Mouse (Mus musculus) heart, embryonic 11.5 days (tissue): ENCODE data around the gene Anapc15. TPM values are rescaled to one million over a fixed set of nuclear protein-coding genes. Genes with fewer than 3 reads are reported as not detected.
A peak's percentile ranks its signal among the peaks of the same experiment; 100 is the strongest.
"Not testable (repeated sequence)": the region's sequence is repeated elsewhere in the genome, so short reads cannot be mapped to it uniquely, and the experiment has no call there.

Experiments used
- ATAC-seq: fragments of 200-750 bp; cut with Nextera tagmentation; replicated peaks from 2 replicates; pipeline ENCODE4 v1.8.0; 2017; ENCODE audit warnings: moderate library complexity; ENCODE audit not compliant: insufficient number of reproducible peaks, low FRiP score, low TSS enrichment
- H3K27ac ChIP-seq: fragments of 300-500 bp; sonication (generic); 2 replicates; pipeline ENCODE4 v1.5.1; 2014; ENCODE audit warnings: mild to moderate bottlenecking, low read depth, low read length
- H3K27me3 ChIP-seq: fragments of 300-500 bp; sonication (generic); 2 replicates; pipeline ENCODE4 v1.6.1; 2014; ENCODE audit warnings: mild to moderate bottlenecking, low read length, mixed read lengths; ENCODE audit not compliant: control insufficient read depth, insufficient read depth
- H3K36me3 ChIP-seq: fragments of 300-500 bp; sonication (generic); 2 replicates; pipeline ENCODE4 v1.6.1; 2014; ENCODE audit warnings: mild to moderate bottlenecking, low read length, moderate library complexity, mixed read lengths; ENCODE audit not compliant: control insufficient read depth, insufficient read depth
- H3K4me1 ChIP-seq: fragments of 300-500 bp; sonication (generic); 2 replicates; pipeline ENCODE4 v1.6.1; 2014; ENCODE audit warnings: low read length; ENCODE audit not compliant: control insufficient read depth, insufficient read depth
- H3K4me2 ChIP-seq: fragments of 300-500 bp; sonication (generic); 2 replicates; pipeline ENCODE4 v1.6.1; 2014; ENCODE audit warnings: mild to moderate bottlenecking, moderate library complexity
- H3K4me3 ChIP-seq: fragments of 300-500 bp; sonication (generic); 2 replicates; pipeline ENCODE4 v1.5.1; 2014; ENCODE audit warnings: low read depth, low read length
- H3K9ac ChIP-seq: fragments of 300-500 bp; sonication (generic); 2 replicates; pipeline ENCODE4 v1.6.1; 2014; ENCODE audit warnings: mild to moderate bottlenecking, low read depth, low read length, moderate library complexity
- H3K9me3 ChIP-seq: fragments of 300-500 bp; sonication (generic); replicated peaks from 2 replicates; pipeline ENCODE4 v1.6.1; 2016; ENCODE audit warnings: low read length; ENCODE audit not compliant: control insufficient read depth
- WGBS: fragments of 180-500 bp; shearing (Covaris S2); extraction: QIAGEN DNeasy Blood & Tissue Kit; methylation state at CpG from one replicate; pipeline ENCODE4 v1.1.7; 2014; ENCODE audit not compliant: insufficient replicate concordance; 5-methylcytosine and 5-hydroxymethylcytosine counted together
- polyA plus RNA-seq: library from polyadenylated mRNA; unstranded; fragments of >200 nt; fragmentation: Nextera tagmentation; extraction: Ambion mirVana; gene quantifications from 2 replicates; pipeline ENCODE4 v1.2.1, GENCODE M21; 2014

The Anapc15 gene
- polyA plus RNA-seq, 1 experiment from 2014 or later: 73.3 TPM

- not testable (repeated sequence) for H3K9me3 ChIP-seq, H3K36me3 ChIP-seq, H3K4me1 ChIP-seq, H3K4me2 ChIP-seq, H3K27me3 ChIP-seq, H3K27ac ChIP-seq, H3K4me3 ChIP-seq, H3K9ac ChIP-seq, ATAC-seq
Observed at GRCm38 (mm10) chr7:101925892-101926291, 62.4 kb downstream of the Anapc15 start.

GRCm38 (mm10) chr7:101928093-101928492 is 64.6 kb downstream of the Anapc15 start:
- 75% methylated on average over 3 of the region's 3 CpGs for WGBS
- ATAC-seq: no peak
- Histone ChIP-seq H3K27ac (no peak overlapping the region), H3K4me2 (no peak overlapping the region), H3K27me3 (no peaks in the 10 kb centered on the region), H3K9ac (no peak overlapping the region), H3K4me3 (no peak overlapping the region), H3K36me3 (no peaks in the 10 kb centered on the region), H3K9me3 (no peaks in the 10 kb centered on the region), H3K4me1 (no peaks in the 10 kb centered on the region; the same call in 1 of the 2 replicates)

GRCm38 (mm10) chr7:101932551-101932950 is 69.0 kb downstream of the Anapc15 start:
- no peaks in the 10 kb centered on the region for H3K27me3 ChIP-seq
- H3K27ac ChIP-seq: no peak overlapping the region
- H3K9me3 ChIP-seq: no peaks in the 10 kb centered on the region
- no peaks in the 10 kb centered on the region for H3K36me3 ChIP-seq
- no peak overlapping the region for H3K9ac ChIP-seq
- WGBS: 88% methylated on average over 1 of the region's 1 CpGs
- H3K4me3 ChIP-seq: peak overlapping the region; percentile 8; the same call in 1 of the 2 replicates
- H3K4me1 ChIP-seq: peaks cover 4% of the 10 kb centered on the region; the same call in 1 of the 2 replicates
- ATAC-seq: no peak
- H3K4me2 ChIP-seq: peak overlapping the region; percentile 68

GRCm38 (mm10) chr7:101933300-101933699 is 69.8 kb downstream of the Anapc15 start:
- no peak for ATAC-seq
- H3K4me3 ChIP-seq: peak overlapping the region; percentile 92
- no peaks in the 10 kb centered on the region for H3K9me3 ChIP-seq
- WGBS: 6% methylated on average over 15 of the region's 15 CpGs
- peak overlapping the region; percentile 68 for H3K4me2 ChIP-seq
- H3K36me3 ChIP-seq: no peaks in the 10 kb centered on the region
- peak overlapping the region; percentile 91 for H3K9ac ChIP-seq
- H3K27ac ChIP-seq: peak overlapping the region; percentile 70
- H3K27me3 ChIP-seq: no peaks in the 10 kb centered on the region
- peaks cover 4% of the 10 kb centered on the region; the same call in 1 of the 2 replicates for H3K4me1 ChIP-seq

- H3K4me1 ChIP-seq: peaks cover 4% of the 10 kb centered on the region; the same call in 1 of the 2 replicates
- H3K4me3 ChIP-seq: peak within 1 kb of the TSS; percentile 92
- no peaks in the 10 kb centered on the region for H3K27me3 ChIP-seq
- peak within 1 kb of the TSS; percentile 76 for H3K27ac ChIP-seq
- ATAC-seq: peak; percentile 95
- peaks cover 2% of the 10 kb centered on the region; the same call in 1 of the 2 replicates for H3K36me3 ChIP-seq
- WGBS: under 1% methylated on average over 40 of the region's 40 CpGs
- peak within 1 kb of the TSS; percentile 91 for H3K9ac ChIP-seq
- H3K4me2 ChIP-seq: peak within 1 kb of the TSS; percentile 68
- H3K9me3 ChIP-seq: no peaks in the 10 kb centered on the region
Observed at GRCm38 (mm10) chr7:101933751-101934240, 70.3 kb downstream of the Anapc15 start, which contains the start of the genes Lrrc51 and Numa1. Gene Lrrc51 (minus strand): TSS chr7:101933895. Gene Numa1 (plus strand): TSS chr7:101934111.

- H3K9me3 ChIP-seq: no peaks in the 10 kb centered on the region
- H3K4me2 ChIP-seq: peak overlapping the region; percentile 14; the same call in 1 of the 2 replicates
- H3K27ac ChIP-seq: no peak overlapping the region
- H3K9ac ChIP-seq: no peak overlapping the region
- peaks cover 2% of the 10 kb centered on the region; the same call in 1 of the 2 replicates for H3K36me3 ChIP-seq
- peaks cover 4% of the 10 kb centered on the region; the same call in 1 of the 2 replicates for H3K4me1 ChIP-seq
- no peaks in the 10 kb centered on the region for H3K27me3 ChIP-seq
- H3K4me3 ChIP-seq: no peak overlapping the region
- 90% methylated on average over 4 of the region's 4 CpGs for WGBS
- ATAC-seq: no peak
Observed at GRCm38 (mm10) chr7:101935957-101936356, 72.4 kb downstream of the Anapc15 start.

GRCm38 (mm10) chr7:101936996-101937395 is 73.5 kb downstream of the Anapc15 start:
- Histone ChIP-seq H3K4me3 (no peak overlapping the region), H3K9me3 (no peaks in the 10 kb centered on the region), H3K9ac (no peak overlapping the region), H3K4me2 (no peak overlapping the region), H3K27ac (no peak overlapping the region), H3K27me3 (no peaks in the 10 kb centered on the region), H3K36me3 (peaks cover 2% of the 10 kb centered on the region; the same call in 1 of the 2 replicates), H3K4me1 (peaks cover 4% of the 10 kb centered on the region; the same call in 1 of the 2 replicates)
- 94% methylated on average over 4 of the region's 4 CpGs for WGBS
- no peak for ATAC-seq

- H3K36me3 ChIP-seq: peaks cover 2% of the 10 kb centered on the region; the same call in 1 of the 2 replicates
- no peak overlapping the region for H3K4me3 ChIP-seq
- no peaks in the 10 kb centered on the region for H3K27me3 ChIP-seq
- H3K9me3 ChIP-seq: no peaks in the 10 kb centered on the region
- H3K4me1 ChIP-seq: peaks cover 4% of the 10 kb centered on the region; the same call in 1 of the 2 replicates
- H3K9ac ChIP-seq: no peak overlapping the region
- ATAC-seq: no peak
- H3K4me2 ChIP-seq: no peak overlapping the region
- WGBS: 92% methylated on average over 4 of the region's 4 CpGs
- no peak overlapping the region for H3K27ac ChIP-seq
Observed at GRCm38 (mm10) chr7:101937569-101937968, 74.1 kb downstream of the Anapc15 start.

- peaks cover 4% of the 10 kb centered on the region; the same call in 1 of the 2 replicates for H3K4me1 ChIP-seq
- no peak for ATAC-seq
- no peak overlapping the region for H3K4me2 ChIP-seq
- H3K4me3 ChIP-seq: no peak overlapping the region
- peaks cover 2% of the 10 kb centered on the region; the same call in 1 of the 2 replicates for H3K36me3 ChIP-seq
- no peak overlapping the region for H3K9ac ChIP-seq
- H3K27me3 ChIP-seq: no peaks in the 10 kb centered on the region
- 83% methylated on average over 2 of the region's 2 CpGs for WGBS
- H3K9me3 ChIP-seq: no peaks in the 10 kb centered on the region
- H3K27ac ChIP-seq: no peak overlapping the region
Observed at GRCm38 (mm10) chr7:101938348-101938747, 74.8 kb downstream of the Anapc15 start.
